Mouse (Mus musculus) adipocyte (in vitro differentiated cells): ENCODE data around the gene S100a1.

Source experiments
- DNase-seq: peaks from one replicate; pipeline ENCODE4 v3.0.0-alpha.2; 2016; ENCODE audit warnings: low spot score

Gene S100a1

DNA sequence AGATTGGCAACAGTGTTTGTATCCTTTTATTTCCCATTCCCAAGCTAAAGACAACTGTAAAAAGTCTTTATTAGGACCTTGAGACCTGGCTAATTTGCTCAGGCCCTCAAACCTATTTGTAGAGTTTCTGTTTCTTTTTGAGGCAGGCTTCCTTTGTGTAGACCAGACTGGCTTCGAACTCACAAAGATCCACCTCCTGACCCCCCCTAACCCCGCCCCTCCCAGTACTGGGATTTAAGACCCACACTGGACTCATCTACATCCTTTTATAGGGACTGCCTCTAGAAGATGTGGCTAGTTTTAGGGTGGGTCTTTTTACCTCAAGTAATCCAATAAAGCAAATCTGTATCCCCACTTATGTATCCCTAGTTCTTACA, 4.5 kb downstream of the S100a1 start:
- no peak for DNase-seq

GRCm38 (mm10) chr3:90508950-90509746, 5.0 kb downstream of the S100a1 start, which contains the start of gene Chtop:
TSS of gene Chtop (minus strand) at chr3:90509498.
- peak; percentile 99 for DNase-seq

- peak; percentile 63 for DNase-seq
Measured at GRCm38 (mm10) chr3:90508287-90508949, 5.8 kb downstream of the S100a1 start.

DNA sequence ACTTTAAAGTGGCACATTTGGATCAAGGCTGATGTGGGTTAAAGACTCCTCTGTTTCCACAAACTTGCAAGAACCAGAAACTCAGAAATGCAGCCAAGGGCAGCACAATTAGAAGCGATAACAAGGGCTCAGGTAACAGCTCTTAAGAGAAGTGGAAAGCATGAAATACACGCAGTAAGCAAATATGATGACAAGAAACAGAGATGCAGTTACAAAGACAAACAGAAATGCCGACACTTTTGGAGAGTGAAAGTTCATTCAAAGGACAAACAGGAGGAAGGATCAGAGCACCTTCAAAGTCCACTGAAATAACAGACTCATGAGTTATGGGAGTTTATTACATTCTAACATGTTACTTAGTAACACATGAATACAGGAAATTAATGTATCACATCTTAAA, 7.8 kb downstream of the S100a1 start:
- no peak for DNase-seq

DNA sequence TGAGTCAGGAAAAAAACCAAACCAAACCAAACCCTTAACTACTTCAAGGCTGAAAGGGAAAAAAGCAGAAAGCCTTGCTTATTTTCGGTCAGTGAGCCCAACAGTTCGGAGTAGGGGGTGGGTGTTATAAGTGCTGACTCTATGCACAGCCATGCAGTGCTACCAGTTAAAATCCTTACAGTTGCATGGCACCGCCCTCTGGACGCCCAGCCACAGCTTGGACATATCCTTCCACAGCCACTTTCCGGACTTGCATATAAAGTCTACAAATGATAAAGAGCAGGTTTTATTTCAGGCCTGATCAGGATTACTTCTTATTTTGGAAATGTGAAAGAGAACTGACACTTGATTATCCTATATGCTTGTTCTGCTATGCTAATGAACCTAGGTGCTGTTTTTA, 9.0 kb downstream of the S100a1 start:
- DNase-seq: no peak

- no peak for DNase-seq
Measured at GRCm38 (mm10) chr3:90503444-90503843, 10.7 kb downstream of the S100a1 start.

DNA sequence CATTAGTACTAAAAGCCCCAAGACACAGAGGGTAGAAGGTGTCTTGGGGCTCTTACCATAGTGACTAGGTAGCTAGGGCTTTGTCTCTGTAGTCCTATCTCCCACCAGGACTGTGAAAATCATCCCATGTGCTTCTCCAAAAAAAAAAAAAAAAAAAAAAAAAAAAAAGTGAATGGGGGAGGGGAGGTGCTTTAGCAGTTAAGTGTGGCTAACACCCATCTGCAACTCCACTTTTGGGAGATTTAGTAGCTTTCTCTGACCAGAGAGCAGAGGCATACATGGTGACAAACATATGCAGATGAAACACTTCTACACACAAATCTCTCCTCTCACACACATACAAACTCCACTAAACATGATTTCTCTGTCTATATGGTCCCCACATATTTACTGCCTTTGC, 16.6 kb downstream of the S100a1 start:
- DNase-seq: no peak

- DNase-seq: no peak
Measured at GRCm38 (mm10) chr3:90495850-90496525, 18.2 kb downstream of the S100a1 start.

GRCm38 (mm10) chr3:90493831-90494540, 20.2 kb downstream of the S100a1 start:
- DNase-seq: no peak

DNA sequence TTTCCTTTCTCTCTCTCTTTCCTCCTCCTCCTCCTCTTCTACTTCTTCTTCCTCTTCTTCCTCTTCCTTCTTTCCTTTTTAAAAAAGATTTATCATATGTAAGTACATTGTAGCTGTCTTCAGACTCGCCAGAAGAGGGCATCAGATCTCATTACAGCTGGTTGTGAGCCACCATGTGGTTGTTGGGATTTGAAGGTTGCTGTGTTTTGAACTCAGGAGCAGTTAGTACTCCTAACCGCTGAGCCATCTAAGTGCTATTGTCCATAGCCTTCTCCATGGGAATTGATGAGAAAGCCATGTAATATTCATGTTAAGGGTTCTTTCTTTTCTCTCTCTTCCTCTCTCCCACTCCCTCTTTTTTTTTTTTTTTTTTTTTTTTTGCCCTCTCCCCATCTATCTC, 22.8 kb downstream of the S100a1 start:
- peak; percentile 59 for DNase-seq

GRCm38 (mm10) chr3:90490696-90491256, 23.4 kb downstream of the S100a1 start, which contains the start of gene Snapin:
TSS of gene Snapin (minus strand) at chr3:90491033.
- DNase-seq: peak; percentile 96

- DNase-seq: no peak
Measured at GRCm38 (mm10) chr3:90488576-90488975, 25.6 kb downstream of the S100a1 start.

DNA sequence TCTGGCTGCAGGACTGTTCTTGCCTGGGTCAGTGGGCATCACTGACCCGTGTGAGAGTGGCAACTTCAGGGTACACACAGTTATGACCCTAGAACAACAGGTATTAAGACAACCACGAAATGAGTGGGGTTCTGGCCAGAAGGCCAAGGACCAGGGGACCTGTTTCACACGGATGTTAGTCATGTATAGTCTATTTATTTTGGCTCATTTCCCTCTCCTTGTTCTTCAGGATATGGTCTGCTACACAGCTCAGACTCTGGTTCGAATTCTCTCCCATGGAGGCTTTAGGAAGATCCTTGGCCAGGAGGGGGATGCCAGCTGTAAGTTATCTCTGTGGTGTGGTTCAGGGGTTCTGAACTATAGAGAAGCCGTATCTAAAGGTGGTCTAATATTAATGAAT, 27.2 kb downstream of the S100a1 start:
- no peak for DNase-seq

GRCm38 (mm10) chr3:90475831-90476611, 38.2 kb downstream of the S100a1 start, which contains the start of gene Ilf2:
TSS of gene Ilf2 (plus strand) at chr3:90476126.
- DNase-seq: peak; percentile 99

- DNase-seq: no peak
Measured at GRCm38 (mm10) chr3:90475151-90475830, 38.9 kb downstream of the S100a1 start.

GRCm38 (mm10) chr3:90472213-90472612, 42.0 kb downstream of the S100a1 start:
- peak; percentile 60 for DNase-seq

DNA sequence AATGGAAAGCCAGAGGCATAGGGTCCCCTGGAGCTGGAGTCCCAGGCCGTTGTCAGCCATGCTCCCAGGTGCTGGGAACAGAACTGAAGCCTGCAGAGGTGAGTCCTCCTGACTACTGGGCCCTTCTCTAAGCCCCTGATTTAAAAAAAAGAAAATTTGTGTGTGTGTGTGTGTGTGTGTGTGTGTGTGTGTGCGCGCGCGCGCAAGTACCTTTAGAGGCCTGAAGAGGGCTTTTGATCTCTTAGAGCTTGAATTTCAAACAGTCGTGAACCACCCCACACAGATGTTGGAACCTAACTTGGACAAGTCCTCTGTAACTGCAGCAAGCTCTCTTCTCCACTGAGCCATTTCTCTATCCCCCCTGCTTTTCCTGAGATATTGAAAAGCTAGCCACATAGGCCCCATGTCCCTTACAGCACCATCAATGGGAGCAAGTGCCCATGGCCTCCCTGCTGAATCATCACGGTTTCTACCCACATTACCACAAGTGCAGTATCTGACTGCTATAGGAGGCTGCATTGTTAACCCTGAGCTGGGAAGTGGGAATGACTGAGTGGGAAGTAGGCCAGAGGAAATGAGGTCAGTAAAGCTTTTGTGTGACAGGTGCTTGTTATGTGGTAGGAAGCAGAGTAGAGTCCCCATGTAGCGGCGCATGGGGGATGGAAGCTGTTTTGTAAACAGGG, 46.4 kb downstream of the S100a1 start:
- DNase-seq: no peak

DNA sequence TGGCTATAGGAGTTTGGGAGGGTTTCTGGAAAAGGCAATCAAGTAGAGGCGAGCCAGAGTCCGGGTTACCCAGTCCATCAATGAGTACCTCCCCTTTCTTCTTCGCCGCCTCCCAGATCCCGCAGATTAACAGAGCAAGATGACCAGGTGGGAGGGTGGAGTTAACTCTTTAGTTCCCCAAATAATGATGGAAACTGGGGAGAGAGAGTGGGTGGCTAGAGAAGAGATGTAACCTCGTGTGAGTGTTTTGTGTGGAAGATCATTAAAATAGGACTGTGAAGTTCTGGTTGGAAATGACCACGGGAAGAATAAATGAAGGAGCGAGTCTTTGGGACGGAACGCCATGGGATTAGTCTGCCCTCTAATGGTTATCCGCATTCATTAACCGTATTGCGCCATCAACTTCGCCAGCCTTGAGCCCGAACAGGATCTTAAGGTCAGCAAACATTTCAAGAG, 47.9 kb downstream of the S100a1 start:
- DNase-seq: peak; percentile 93

DNA sequence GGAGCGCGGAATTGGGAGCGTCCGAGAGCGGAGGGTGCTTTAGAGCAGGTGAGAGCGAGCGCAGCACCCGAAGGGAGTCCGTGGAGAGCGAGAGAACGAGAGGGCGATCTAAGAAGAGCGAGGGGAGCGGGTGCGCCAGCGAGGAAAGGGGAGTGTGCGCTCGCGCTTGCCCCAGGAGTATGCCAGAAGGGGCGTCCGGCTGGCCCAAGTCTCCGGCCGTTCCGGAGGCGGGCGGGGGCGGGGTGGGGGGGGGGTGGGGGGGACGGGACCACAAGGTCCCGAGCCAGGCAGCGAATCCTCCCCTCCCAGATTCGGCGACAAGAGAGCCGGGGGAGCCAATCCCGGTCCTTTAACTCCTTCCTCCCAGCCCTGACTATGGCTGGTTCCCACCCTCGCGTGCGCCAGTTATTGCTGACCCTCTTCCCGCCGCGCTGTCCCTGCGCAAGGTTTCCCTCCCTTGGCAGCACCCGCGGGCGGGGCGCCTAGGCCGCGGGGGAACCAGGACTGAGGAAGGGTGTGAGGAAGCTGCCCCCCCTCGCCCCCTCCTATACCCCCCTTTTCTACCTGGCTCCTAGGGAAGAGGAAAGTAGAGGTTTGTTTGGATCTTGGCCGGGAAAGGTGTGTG, 48.4 kb downstream of the S100a1 start, which contains the start of gene Npr1:
Npr1 (minus strand) TSS at position 181 of the 625 bp plus-strand sequence.
- no peak for DNase-seq
